Mouse (Mus musculus): Measurements from ENCODE around the gene Hlf. TPM values are rescaled to one million over a fixed set of nuclear protein-coding genes. Genes with fewer than 3 reads are reported as not detected.

The Hlf gene
- polyA plus RNA-seq, 1 experiment: not detected

DNA sequence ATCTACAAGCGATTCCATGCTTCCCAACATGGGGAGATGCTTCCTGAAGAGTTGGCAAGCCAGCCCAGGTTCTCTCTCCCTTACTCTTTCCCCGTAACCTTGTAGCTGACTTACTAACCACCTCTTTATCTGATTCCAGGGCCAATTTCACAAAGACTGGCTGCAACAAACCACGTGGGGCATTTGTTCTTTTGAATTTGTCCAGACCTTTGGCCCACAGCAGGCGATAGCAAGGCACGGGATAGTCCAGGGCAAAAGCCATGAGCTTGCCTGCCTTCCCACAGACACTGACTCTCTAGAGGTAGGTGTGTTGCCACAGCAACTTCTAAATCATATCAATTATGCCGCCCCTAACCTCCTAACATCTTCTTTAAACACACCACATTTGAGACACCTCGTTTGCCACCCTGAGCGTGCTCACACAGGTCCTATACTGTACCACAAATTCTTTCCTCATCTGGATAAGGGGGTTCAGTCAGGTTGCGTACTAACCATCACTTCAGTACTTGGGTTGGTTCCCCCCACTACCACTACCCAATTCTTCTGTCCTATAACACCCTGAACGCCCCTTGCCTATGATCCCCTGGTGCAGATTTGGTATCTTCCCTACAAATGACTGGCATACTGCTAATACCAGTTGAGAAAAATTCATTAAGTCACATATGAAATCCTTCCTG is 26.7 kb downstream of the Hlf start:
- TF ChIP-seq POLR2A (IDR thresholded peaks at IDR 0.05; ENCODE audit: insufficient read depth, low read depth, low read length) (no peak), CTCF (IDR thresholded peaks at IDR 0.05; ENCODE audit: insufficient read depth, low read depth, low read length) (no peak)
- Histone ChIP-seq H3K27ac (ENCODE audit: insufficient read depth, low read depth, low read length) (no peak overlapping the region), H3K4me1 (ENCODE audit: control insufficient read depth, insufficient read depth, low read length) (peaks cover 10% of the 10 kb centered on the region), H3K4me3 (ENCODE audit: insufficient read depth, low read depth, low read length) (no peak overlapping the region)
- WGBS: 83% methylated on average over 10 of the region's 10 CpGs

- Histone ChIP-seq H3K27ac (ENCODE audit: insufficient read depth, low read depth, low read length) (no peak overlapping the region), H3K4me1 (ENCODE audit: control insufficient read depth, insufficient read depth, low read length) (peaks cover 8% of the 10 kb centered on the region), H3K4me3 (ENCODE audit: insufficient read depth, low read depth, low read length) (no peak overlapping the region)
- WGBS: 51% methylated on average over 3 of the region's 3 CpGs
- no peak for TF ChIP-seq CTCF (IDR thresholded peaks at IDR 0.05; ENCODE audit: insufficient read depth, low read depth, low read length)
- TF ChIP-seq POLR2A (IDR thresholded peaks at IDR 0.05; ENCODE audit: insufficient read depth, low read depth, low read length): no peak
These were observed 27.3 kb downstream of the Hlf start for GRCm38 (mm10) chr11:90363406-90363805.

DNA sequence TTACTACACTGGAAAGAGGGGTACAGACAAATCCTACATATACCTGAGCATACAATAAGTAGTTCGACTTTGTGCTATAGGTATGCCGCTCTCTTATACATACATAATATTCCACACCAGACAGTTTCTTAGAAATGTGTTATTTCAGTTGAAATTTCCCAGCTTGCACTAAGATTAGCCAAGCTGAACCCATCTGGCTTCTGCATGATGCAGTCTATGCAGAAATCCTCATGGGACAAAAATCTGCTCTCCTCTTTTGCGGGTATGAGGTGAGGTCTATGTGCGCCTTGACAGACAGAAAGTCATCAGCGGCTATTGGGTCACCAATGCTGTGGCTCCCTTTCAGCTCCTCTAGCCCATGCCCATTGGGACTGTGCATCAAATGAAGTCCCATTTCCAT is 30.2 kb downstream of the Hlf start:
- TF ChIP-seq POLR2A (IDR thresholded peaks at IDR 0.05; ENCODE audit: insufficient read depth, low read depth, low read length) (no peak), CTCF (IDR thresholded peaks at IDR 0.05; ENCODE audit: insufficient read depth, low read depth, low read length) (no peak)
- WGBS: 91% methylated on average over 5 of the region's 5 CpGs
- Histone ChIP-seq H3K4me3 (ENCODE audit: insufficient read depth, low read depth, low read length) (no peak overlapping the region), H3K4me1 (ENCODE audit: control insufficient read depth, insufficient read depth, low read length) (peaks cover 18% of the 10 kb centered on the region), H3K27ac (ENCODE audit: insufficient read depth, low read depth, low read length) (no peak overlapping the region)

- TF ChIP-seq POLR2A (IDR thresholded peaks at IDR 0.05; ENCODE audit: insufficient read depth, low read depth, low read length) (no peak), CTCF (IDR thresholded peaks at IDR 0.05; ENCODE audit: insufficient read depth, low read depth, low read length) (no peak)
- WGBS: 55% methylated on average over 8 of the region's 8 CpGs
- H3K4me1 ChIP-seq (ENCODE audit: control insufficient read depth, insufficient read depth, low read length): peaks cover 23% of the 10 kb centered on the region
- no peak overlapping the region for H3K27ac ChIP-seq (ENCODE audit: insufficient read depth, low read depth, low read length)
- no peak overlapping the region for H3K4me3 ChIP-seq (ENCODE audit: insufficient read depth, low read depth, low read length)
These were observed 32.6 kb downstream of the Hlf start for GRCm38 (mm10) chr11:90358063-90358462.

DNA sequence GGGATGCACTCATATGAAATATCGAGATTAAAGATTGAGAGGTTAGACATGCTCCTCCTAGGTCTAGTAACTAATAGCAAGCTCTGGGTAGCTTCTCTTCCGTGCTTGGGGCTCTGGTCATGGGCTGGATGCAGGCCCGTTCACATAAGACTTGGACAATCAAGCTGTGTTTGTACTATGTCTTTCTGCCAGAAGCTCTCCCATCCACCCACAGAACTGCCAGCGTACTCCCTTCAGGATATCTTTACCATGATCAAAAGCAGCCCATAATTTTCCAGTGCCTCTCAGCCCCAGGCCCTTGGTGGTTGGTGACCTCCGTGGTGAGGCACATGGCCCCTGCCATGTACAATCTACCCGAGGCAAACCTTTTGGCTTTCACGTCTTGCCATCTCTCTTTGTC is 33.3 kb downstream of the Hlf start:
- TF ChIP-seq POLR2A (IDR thresholded peaks at IDR 0.05; ENCODE audit: insufficient read depth, low read depth, low read length) (no peak), CTCF (IDR thresholded peaks at IDR 0.05; ENCODE audit: insufficient read depth, low read depth, low read length) (no peak)
- peaks cover 23% of the 10 kb centered on the region for H3K4me1 ChIP-seq (ENCODE audit: control insufficient read depth, insufficient read depth, low read length)
- 88% methylated on average over 7 of the region's 7 CpGs for WGBS
- H3K27ac ChIP-seq (ENCODE audit: insufficient read depth, low read depth, low read length): no peak overlapping the region
- no peak overlapping the region for H3K4me3 ChIP-seq (ENCODE audit: insufficient read depth, low read depth, low read length)

DNA sequence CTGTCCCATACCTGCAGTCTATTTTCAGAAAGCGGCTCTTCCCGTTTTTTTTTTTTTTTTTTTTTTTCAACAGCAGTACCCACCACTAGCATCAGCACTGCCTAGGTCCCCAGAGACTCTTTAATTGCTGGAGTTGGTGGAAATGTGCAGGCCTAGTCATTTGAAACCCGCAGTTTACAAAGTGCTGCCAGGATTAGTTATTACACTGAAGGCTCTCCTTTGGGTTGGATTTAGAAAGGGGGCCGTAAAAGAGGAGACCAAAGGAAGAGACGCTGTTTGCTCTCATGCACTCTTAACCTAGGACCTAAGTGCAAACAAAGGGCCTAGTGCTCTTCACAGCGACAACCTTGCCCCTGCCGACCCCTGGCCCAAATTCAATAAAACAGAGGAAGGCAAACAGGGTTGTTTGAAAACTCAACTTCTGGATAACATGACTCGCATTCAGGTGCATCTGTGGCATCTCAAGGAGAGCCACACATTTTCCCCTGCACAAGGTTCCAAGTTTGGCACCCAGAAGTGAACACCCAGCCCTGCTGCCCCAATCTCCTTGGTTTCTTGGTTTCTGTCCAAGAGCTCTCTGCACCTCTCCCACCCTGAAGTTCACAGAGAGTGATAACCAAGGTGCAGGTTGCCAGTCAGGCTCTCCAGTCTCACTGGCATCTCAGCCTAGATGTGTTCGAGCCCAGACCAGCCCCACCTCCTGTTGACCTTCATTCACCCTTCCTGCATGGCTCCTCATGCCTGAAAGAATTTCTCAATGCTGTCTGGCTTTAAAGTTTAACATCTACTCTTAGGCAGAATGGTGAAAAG is 34.0 kb downstream of the Hlf start:
- TF ChIP-seq CTCF (IDR thresholded peaks at IDR 0.05; ENCODE audit: insufficient read depth, low read depth, low read length): no peak
- H3K4me3 ChIP-seq (ENCODE audit: insufficient read depth, low read depth, low read length): no peak overlapping the region
- peaks cover 23% of the 10 kb centered on the region for H3K4me1 ChIP-seq (ENCODE audit: control insufficient read depth, insufficient read depth, low read length)
- 59% methylated on average over 9 of the region's 9 CpGs for WGBS
- H3K27ac ChIP-seq (ENCODE audit: insufficient read depth, low read depth, low read length): no peak overlapping the region

GRCm38 (mm10) chr11:90356036-90356435 is 34.7 kb downstream of the Hlf start:
- TF ChIP-seq CTCF (IDR thresholded peaks at IDR 0.05; ENCODE audit: insufficient read depth, low read depth, low read length): no peak
- TF ChIP-seq POLR2A (IDR thresholded peaks at IDR 0.05; ENCODE audit: insufficient read depth, low read depth, low read length): no peak
- Histone ChIP-seq H3K27ac (ENCODE audit: insufficient read depth, low read depth, low read length) (no peak overlapping the region), H3K4me1 (ENCODE audit: control insufficient read depth, insufficient read depth, low read length) (peaks cover 23% of the 10 kb centered on the region), H3K4me3 (ENCODE audit: insufficient read depth, low read depth, low read length) (no peak overlapping the region)
- 45% methylated on average over 3 of the region's 3 CpGs for WGBS

DNA sequence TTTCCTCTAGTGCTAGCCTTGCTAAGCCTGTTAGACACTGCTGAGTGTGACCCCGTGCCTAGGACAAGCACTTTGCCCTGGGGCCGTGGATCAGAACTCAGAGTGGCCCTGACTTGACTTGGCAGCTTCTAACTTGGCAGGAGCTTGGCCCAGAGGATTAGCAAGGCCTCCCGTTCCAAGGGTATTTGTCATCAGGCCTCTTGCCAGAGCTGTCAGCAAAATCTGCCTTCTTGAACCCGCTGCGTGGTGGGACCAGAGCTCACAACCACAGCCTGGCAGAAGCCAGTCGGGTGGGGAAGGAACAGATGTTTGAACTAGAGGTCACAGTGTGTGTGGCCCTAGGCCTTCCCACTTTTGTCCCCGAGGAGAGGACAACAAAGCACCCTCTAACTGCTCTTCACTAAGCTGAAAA is 35.4 kb downstream of the Hlf start:
- Histone ChIP-seq H3K4me3 (ENCODE audit: insufficient read depth, low read depth, low read length) (no peak overlapping the region), H3K4me1 (ENCODE audit: control insufficient read depth, insufficient read depth, low read length) (peaks cover 23% of the 10 kb centered on the region), H3K27ac (ENCODE audit: insufficient read depth, low read depth, low read length) (no peak overlapping the region)
- no peak for TF ChIP-seq POLR2A (IDR thresholded peaks at IDR 0.05; ENCODE audit: insufficient read depth, low read depth, low read length)
- TF ChIP-seq CTCF (IDR thresholded peaks at IDR 0.05; ENCODE audit: insufficient read depth, low read depth, low read length): no peak
- 57% methylated on average over 7 of the region's 7 CpGs for WGBS

DNA sequence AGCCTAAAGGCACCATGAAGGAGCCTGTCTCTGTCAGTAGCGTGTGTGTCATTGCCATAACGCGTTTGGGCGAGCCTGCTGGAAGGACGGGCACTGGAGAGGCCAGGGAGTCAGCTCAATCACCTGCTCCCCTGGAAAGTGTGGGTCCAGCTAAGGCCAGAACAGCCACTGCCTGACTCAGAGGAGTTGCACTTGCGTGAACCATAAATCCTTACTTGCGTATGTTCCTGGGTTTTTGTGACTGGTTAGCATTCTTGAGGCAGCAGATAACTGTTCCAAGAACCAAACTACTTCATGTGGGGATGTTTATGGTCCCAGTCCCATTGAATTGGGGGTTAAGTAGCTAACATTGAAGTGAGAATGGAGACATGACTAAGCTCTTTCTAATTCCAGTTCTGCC is 38.0 kb downstream of the Hlf start:
- no peak overlapping the region for H3K4me3 ChIP-seq (ENCODE audit: insufficient read depth, low read depth, low read length)
- H3K4me1 ChIP-seq (ENCODE audit: control insufficient read depth, insufficient read depth, low read length): peaks cover 22% of the 10 kb centered on the region
- H3K27ac ChIP-seq (ENCODE audit: insufficient read depth, low read depth, low read length): no peak overlapping the region
- 96% methylated on average over 7 of the region's 7 CpGs for WGBS
- TF ChIP-seq CTCF (IDR thresholded peaks at IDR 0.05; ENCODE audit: insufficient read depth, low read depth, low read length) (no peak), POLR2A (IDR thresholded peaks at IDR 0.05; ENCODE audit: insufficient read depth, low read depth, low read length) (no peak)

Data from olfactory bulb, adult 2 months (tissue).